Mouse (Mus musculus): ENCODE measurements around the gene Mrpl35.

- TF ChIP-seq CTCF (IDR thresholded peaks at IDR 0.05; ENCODE audit: control insufficient read depth, insufficient read depth, low read length) = no peak
- no peak for TF ChIP-seq POLR2A (IDR thresholded peaks at IDR 0.05; ENCODE audit: borderline replicate concordance, control insufficient read depth, low read depth, low read length)
These were observed 38.4 kb downstream of the Mrpl35 start for GRCm38 (mm10) chr6:71788348-71788747.
